ENCODE assay signal across 10 mouse cellular contexts in the genomic region with DNA sequence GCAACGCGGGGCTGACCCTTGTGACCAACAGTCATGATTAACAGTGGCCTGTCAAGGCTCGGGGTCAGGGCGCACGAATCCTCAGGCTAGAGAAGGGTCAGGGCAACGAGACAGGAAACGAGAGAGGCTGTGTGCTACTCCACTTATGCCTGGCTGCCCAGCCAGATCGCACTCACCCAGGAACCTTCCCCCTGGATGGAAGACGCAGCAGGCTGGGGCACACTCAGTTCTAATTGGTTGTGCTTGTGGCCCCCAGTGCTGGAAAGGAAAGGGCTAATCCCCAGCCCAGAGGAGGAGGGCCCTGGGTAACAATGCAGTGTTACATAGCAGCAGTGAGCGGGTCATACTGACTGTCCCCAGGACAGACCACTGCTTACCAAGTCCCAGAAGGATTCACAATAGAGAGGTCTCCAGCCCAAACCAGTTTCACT.
DNase-seq lines count a peak whose midpoint lies in the region; ATAC-seq and TF ChIP-seq lines count a peak whose summit lies in the region.
"Had no signal": no experiment of that assay in that cellular context is flagged by ENCODE, and none has a peak within 500 bp of the region (broad histone marks: within the 10 kb centered on the region; RNA-seq: fewer than 3 reads in every experiment).

No protein-coding gene starts in this region.

- no peaks in the 10 kb centered on the region for H3K27me3 ChIP-seq in liver, embryonic 12.5 days (replicated peaks)
- H3K27me3 ChIP-seq in liver, postnatal 0 days (ENCODE audit: insufficient read depth, low read length) = no peaks in the 10 kb centered on the region
- no peaks in the 10 kb centered on the region for H3K27me3 ChIP-seq in forebrain, embryonic 14.5 days (replicated peaks; ENCODE audit: control insufficient read depth, insufficient read depth, low read length)
- H3K27me3 ChIP-seq in limb, embryonic 12.5 days = peaks cover 11% of the 10 kb centered on the region; the same call in 1 of the 2 replicates
- H3K27me3 ChIP-seq: stomach, embryonic 15.5 days had no signal

- no peak for TF ChIP-seq CTCF in liver, postnatal 0 days (IDR thresholded peaks at IDR 0.05; ENCODE audit: low read depth)

- WGBS in liver, embryonic 12.5 days (ENCODE audit: insufficient replicate concordance) = 43% methylated on average over 10 of the region's 10 CpGs
- 40% methylated on average over 10 of the region's 10 CpGs for WGBS in liver, postnatal 0 days (ENCODE audit: insufficient replicate concordance)
- 12% methylated on average over 10 of the region's 10 CpGs for WGBS in forebrain, embryonic 14.5 days
- 7% methylated on average over 10 of the region's 10 CpGs for WGBS in limb, embryonic 12.5 days

- H3K4me2 ChIP-seq in liver, embryonic 12.5 days = no peak overlapping the region
- H3K4me2 ChIP-seq in liver, postnatal 0 days (ENCODE audit: low read depth, low read length) = no peak overlapping the region
- no peak overlapping the region for H3K4me2 ChIP-seq in forebrain, embryonic 14.5 days (ENCODE audit: low read length)
- H3K4me2 ChIP-seq in limb, embryonic 12.5 days = peak overlapping the region; percentile 35
- H3K4me2 ChIP-seq: stomach, embryonic 15.5 days had no signal

- H3K4me1 ChIP-seq in liver, embryonic 12.5 days = peaks cover 11% of the 10 kb centered on the region; the same call in 1 of the 2 replicates
- H3K4me1 ChIP-seq in liver, postnatal 0 days (ENCODE audit: insufficient read depth) = no peaks in the 10 kb centered on the region
- peaks cover 42% of the 10 kb centered on the region for H3K4me1 ChIP-seq in forebrain, embryonic 14.5 days (ENCODE audit: control insufficient read depth, insufficient read depth, low read length)
- peaks cover 98% of the 10 kb centered on the region for H3K4me1 ChIP-seq in limb, embryonic 12.5 days (replicated peaks)

- no peak for TF ChIP-seq EP300 in liver, postnatal 0 days (IDR thresholded peaks at IDR 0.05; ENCODE audit: low read depth)

- H3K4me3 ChIP-seq in liver, embryonic 12.5 days = no peak overlapping the region
- no peak overlapping the region for H3K4me3 ChIP-seq in liver, postnatal 0 days (ENCODE audit: low read depth, low read length)
- H3K4me3 ChIP-seq in forebrain, embryonic 14.5 days (ENCODE audit: low read depth, low read length) = no peak overlapping the region
- no peak overlapping the region for H3K4me3 ChIP-seq in limb, embryonic 12.5 days (replicated peaks)
- H3K4me3 ChIP-seq: stomach, embryonic 15.5 days had no signal

- peak; percentile 40; the same call in 1 of the 2 replicates for ATAC-seq in liver, embryonic 12.5 days
- ATAC-seq in liver, postnatal 0 days = no peak
- ATAC-seq in forebrain, embryonic 14.5 days = peak; percentile 30; the same call in 1 of the 2 replicates
- no peak for ATAC-seq in limb, embryonic 12.5 days (ENCODE audit: insufficient number of reproducible peaks, insufficient read depth, low FRiP score, low TSS enrichment, low read depth)

- H3K9me3 ChIP-seq in liver, embryonic 12.5 days (replicated peaks) = no peaks in the 10 kb centered on the region
- H3K9me3 ChIP-seq in liver, postnatal 0 days (ENCODE audit: low read length) = no peaks in the 10 kb centered on the region
- H3K9me3 ChIP-seq in forebrain, embryonic 14.5 days (replicated peaks; ENCODE audit: control insufficient read depth, low read length) = no peaks in the 10 kb centered on the region
- no peaks in the 10 kb centered on the region for H3K9me3 ChIP-seq in limb, embryonic 12.5 days
- H3K9me3 ChIP-seq: stomach, embryonic 15.5 days had no signal

- no peak overlapping the region for H3K9ac ChIP-seq in liver, embryonic 12.5 days
- H3K9ac ChIP-seq in liver, postnatal 0 days (replicated peaks) = no peak overlapping the region
- no peak overlapping the region; the same call in 1 of the 2 replicates for H3K9ac ChIP-seq in forebrain, embryonic 14.5 days (ENCODE audit: low read length)
- no peak overlapping the region; the same call in 1 of the 2 replicates for H3K9ac ChIP-seq in limb, embryonic 12.5 days (replicated peaks)
- H3K9ac ChIP-seq: stomach, embryonic 15.5 days had no signal

- H3K36me3 ChIP-seq in liver, embryonic 12.5 days = no peaks in the 10 kb centered on the region
- H3K36me3 ChIP-seq in liver, postnatal 0 days (replicated peaks; ENCODE audit: insufficient read depth, low read length) = no peaks in the 10 kb centered on the region
- H3K36me3 ChIP-seq in forebrain, embryonic 14.5 days (ENCODE audit: control insufficient read depth, insufficient read depth, low read length) = no peaks in the 10 kb centered on the region
- H3K36me3 ChIP-seq in limb, embryonic 12.5 days = no peaks in the 10 kb centered on the region
- H3K36me3 ChIP-seq: stomach, embryonic 15.5 days had no signal

- DNase-seq in liver, postnatal 0 days = no peak
- peak; percentile 30 for DNase-seq in forebrain, embryonic 14.5 days (ENCODE audit: low spot score)
- peak; percentile 41 for DNase-seq in yolk sac, embryonic 10.5 days (ENCODE audit: low spot score)
- no peak for DNase-seq in cerebellum, adult 9-10 months
- no peak for DNase-seq in cerebellum, postnatal 4 days (ENCODE audit: low spot score in 2 of 2)
- DNase-seq in gastrocnemius, postnatal 10 days = no peak
- DNase-seq: lung, postnatal 36 days had no signal

- no peak overlapping the region for H3K27ac ChIP-seq in liver, embryonic 12.5 days
- H3K27ac ChIP-seq in liver, postnatal 0 days (ENCODE audit: low read depth) = no peak overlapping the region
- H3K27ac ChIP-seq in forebrain, embryonic 14.5 days (ENCODE audit: low read depth, low read length) = peak overlapping the region; percentile 2; the same call in 1 of the 2 replicates
- H3K27ac ChIP-seq in limb, embryonic 12.5 days = no peak overlapping the region
- H3K27ac ChIP-seq: stomach, embryonic 15.5 days had no signal

Comparison
In these comparisons a context has a peak if more than half of its experiments do, and no peak if none do; other contexts are left out.
1. ATAC-seq: peak in liver, embryonic 12.5 days (single experiment) and forebrain, embryonic 14.5 days (single experiment); none in liver, postnatal 0 days (single experiment) and limb, embryonic 12.5 days (single experiment).
2. DNase-seq: peak in forebrain, embryonic 14.5 days (single experiment) and yolk sac, embryonic 10.5 days (single experiment); none in liver, postnatal 0 days (single experiment), cerebellum, adult 9-10 months (single experiment), cerebellum, postnatal 4 days (0 of 2) and gastrocnemius, postnatal 10 days (single experiment).